Mouse (Mus musculus) thymus, postnatal 25 days (tissue): ENCODE measurements around the gene Dixdc1.

Experiments used
- DNase-seq: peaks from one replicate; pipeline ENCODE4 v3.0.0; 2022

Gene Dixdc1

DNA sequence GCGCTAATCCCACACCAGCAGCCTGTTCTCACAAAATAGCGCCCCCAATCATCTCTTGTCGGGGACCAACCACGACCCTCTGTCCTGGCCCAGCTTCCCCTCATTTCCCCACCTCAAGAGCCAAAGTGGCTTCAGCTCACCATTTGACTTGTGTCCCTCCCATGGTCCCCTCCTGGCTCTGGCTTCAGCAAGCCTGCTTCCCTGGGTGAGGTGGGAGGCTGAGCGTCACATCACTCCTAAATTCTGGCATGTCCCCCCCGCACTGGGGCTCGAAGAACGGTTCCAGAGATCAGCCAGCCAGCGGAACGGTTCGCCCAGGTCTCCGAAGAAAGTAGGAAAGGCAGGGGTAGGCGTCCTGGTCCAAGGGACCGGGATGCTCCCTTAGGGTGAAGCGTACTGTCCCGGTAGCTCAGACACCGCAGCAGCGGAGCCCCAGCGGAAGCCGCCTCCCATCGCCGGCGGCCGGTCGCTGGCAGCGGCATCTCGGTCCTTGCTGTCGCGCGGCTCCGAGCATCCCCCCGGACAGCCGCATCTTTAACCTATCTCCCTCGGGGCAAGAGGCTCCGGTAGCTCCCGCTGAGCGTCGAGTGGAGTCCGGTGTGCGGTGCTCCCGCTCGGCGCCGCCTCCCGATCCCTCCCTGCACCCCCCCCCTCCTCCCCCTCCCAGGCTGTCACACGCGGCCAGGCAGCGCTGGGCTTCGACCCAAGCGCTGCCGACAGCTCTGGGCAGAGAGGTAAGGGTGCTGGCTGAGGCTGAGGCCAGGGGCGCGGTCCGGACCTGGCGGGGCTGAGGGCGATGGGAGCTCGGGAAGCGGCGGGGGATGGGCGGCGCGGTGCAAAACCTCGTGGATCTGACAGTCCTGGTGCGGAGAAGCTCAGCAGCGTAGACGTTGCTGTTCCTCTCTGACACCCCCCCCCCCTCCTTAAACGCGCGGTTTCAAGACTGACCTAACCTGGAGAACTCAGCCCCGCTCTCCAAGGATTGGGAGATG lies 40.6 kb downstream of the Dixdc1 start:
- peak; percentile 29 for DNase-seq

DNA sequence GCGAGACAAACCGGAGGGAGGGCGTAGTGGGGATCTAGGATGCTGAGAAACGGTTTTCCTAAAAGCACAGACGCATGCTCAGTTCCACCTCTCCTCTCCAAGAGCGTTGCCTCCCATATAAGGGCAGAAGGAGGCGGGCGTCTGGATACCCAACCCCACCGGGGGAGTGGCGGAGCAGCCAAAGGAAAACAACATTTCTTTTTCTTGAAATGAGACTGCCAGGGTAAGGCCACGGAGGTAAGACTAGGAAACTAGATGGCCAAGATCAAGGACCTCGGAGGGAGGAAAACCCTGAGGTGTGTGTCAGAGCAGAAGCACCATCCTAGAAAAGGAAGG lies 41.6 kb downstream of the Dixdc1 start:
- peak; percentile 43 for DNase-seq

DNA sequence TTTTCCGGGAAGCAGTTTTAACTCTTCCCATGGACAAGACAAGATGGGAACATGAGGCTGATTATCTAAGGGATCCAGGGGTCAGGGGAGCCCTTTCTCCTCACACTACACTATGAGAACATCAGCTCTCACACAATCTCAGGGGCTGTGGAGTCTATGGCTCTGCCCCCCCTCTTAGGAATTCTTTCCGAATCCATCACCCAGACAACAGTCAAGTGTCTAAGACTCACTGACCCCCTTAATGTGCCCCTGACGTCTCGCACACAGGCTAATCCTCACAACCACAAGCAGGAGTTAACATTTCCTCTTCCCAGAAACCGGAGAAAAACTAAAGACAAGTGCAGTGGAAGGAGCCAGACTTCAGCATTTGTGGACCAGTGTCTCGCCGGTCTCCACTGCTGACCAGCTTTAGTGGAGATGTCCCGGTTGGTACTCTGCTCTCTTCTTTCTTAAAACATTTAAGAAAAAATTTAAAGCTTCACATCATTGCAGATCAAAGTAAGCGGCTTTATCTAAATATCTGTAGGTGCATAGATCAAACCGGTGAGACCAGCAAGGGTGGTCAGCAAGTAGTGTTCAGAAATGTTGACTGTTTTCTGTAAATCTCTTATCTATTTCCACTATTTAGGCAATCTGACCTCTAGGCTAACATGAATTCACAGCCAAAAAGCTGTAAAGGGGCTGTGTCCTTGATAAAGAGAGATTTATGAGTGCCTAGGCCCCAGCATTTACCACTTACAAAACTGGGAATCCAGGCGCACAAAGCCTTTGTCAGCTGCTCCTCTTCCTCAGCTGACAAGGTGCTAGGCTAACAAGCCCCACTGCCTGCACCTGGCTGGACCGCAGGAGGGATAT lies 42.2 kb downstream of the Dixdc1 start:
- no peak for DNase-seq

DNA sequence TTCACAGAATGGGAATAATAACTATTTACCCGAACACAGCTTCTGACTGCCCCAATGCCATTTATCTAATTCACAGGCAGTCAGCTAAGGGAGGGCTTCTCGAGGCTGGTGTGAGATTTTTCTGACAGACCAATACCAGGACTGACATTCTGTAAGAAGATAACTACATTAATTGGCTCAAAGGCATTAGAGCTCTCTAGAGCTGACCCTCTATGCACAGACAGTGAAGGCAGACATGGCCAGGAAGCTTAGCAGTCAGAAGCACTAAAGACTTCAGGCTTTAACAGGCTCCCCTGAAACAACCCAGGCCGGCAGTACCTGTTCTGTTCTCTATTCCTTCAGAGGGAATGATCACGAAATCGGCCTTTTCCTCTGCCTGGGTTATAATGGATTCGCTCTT lies 44.2 kb downstream of the Dixdc1 start:
- DNase-seq, result no peak

DNA sequence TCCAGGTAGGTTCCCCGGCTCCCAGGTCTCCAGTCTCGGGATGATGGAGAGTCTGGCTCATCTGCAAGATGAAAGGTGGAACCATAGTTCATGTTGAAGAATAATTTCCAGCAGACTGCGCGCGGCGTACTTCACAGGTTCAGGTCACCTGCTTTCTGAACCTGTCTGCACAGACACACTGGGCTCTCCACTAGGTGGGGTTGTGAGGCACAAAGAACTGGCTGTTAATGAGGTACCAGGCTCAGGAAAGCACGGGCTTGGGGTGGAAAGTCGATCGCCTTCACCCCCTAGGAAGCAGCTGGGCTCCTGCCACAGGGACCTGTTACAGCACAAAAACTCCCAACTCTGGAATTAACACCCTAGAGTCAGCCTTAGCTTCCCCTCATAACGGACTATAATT lies 45.7 kb downstream of the Dixdc1 start:
- peak; percentile 60 for DNase-seq

DNA sequence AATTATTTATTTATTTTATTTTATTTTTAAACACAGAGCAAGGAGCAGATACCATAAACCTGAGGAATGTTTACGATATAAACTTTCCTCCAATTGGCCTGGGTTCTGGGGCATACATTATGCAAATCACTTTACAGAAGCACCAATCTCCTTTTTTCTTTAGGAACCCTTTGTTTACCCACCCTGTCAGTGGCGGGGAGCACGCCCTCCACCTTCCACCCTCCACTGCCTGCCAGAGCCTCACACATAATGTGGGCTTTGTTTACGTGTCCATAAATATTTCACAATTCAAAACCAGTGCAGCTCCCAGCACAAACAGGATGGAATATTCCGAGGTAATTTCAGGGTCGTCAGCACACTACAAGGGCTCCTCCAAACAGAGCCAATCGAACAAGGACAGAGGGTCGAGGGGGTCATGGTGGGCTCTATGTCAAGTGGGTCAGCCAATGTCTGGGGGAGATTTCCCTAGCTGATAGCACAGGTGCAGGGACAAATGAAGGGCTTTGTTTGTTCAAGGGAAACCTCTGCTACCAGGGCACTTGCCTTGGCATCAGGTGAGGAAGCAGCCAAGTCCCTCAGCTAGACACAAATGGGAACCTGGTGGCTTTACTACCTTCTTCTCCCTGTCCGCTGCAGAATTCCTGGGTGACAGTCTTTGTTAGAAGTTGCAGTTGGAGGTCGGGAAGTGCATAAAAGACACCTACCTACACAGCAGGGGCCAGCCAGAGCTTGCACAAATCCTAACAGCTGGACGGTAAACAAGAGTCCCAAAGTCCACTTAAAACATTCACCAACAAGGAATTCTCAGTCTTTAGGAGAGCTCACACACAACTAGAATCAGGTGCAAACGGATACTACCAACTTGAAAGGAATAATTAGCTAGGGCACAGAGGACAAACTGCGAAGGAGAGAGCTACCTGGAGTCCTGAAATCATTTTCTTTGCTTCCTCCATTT lies 46.4 kb downstream of the Dixdc1 start:
- no peak for DNase-seq

DNA sequence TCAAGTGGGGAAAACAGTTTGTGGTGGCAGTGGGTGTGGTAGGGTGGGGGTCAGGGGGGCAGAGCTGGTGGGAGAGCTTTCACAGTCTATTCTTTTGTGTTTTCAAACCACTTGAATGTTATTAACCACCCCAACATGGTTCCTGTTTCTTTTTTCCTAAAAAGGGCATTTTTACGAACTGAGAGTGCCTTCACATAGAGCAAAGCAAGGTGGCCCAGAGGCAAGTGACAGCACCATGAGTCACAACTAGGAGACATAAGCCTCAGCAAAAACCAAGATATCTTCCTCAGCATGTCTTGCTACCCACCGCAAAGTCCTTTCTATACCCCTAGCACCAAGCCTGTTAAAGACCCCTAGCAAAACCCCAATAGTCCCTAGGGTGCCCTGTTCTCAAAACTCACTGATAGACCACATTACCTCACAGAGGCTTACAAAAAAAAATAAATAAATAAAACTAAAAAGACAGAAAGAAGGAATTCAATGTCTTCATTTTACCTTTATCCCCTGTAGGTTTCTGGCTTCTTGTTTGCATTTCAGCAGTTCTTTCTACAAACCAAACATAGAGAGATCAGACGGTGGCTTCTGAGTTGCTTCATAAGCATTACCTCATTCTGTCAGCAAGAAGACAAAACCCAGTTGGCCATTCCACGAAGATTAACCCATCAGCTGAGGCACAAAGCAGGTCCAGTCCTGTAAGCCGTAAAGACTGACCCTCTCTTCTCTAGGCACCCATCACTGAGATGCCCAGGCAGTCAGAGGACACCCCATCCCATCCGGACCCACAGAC lies 52.3 kb downstream of the Dixdc1 start:
- DNase-seq, result no peak

DNA sequence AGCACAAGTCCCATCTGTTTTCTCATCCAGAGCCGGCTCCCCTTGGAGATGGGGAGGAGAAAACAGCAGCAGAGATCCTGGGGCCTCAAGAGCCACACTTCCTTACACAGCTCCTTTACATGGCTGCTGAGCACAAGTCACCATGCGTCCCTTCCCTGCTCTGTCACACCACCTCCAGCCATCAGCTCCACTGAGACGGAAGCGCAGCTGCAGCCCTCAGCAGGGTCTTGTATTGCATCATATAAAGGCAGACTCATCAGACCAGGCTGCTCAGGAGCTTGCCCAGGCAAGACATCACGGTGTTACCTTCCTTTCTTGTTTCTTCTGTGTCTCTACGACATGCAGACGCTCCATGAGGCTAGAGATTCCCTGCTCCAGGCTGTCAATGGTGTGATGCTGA lies 57.6 kb downstream of the Dixdc1 start:
- no peak for DNase-seq

DNA sequence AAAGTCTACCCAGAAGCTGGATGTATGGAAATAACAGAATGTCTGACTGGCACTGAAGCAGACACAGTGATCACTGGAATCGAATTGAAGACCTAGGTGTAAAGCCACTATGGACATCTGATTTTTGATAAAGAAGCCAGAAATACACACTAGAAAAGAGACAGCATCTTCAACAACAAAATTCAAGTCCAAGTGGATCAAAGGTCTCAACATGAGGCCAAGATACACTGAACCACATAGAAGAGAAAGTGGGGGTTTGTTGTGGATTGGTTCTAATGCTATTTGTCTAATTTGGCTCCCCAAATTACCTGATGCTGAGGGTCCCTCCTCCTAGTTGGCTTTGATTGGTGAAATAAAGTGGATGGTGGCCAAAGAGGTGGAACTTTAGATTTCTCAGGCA lies 59.9 kb downstream of the Dixdc1 start:
- DNase-seq, result no peak

DNA sequence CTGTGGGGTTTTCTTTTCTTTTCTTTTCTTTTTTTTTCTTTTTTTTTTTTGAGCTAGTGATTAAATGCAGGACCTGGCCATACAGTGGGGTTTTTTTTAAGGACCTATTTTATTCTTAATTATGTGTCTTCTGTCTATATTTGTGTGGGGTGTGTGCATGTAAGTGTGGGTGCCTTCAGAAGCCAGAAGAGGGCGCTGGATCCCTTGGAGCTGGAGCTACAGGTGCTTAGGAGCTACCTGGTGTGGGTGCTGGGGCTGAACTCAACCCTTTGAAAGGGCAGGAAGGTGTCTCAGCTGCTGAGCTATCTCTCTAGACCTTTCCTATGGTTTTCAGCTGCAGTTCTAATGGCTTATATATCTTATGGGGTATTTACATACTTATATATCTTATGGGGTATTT lies 64.5 kb downstream of the Dixdc1 start:
- no peak for DNase-seq

DNA sequence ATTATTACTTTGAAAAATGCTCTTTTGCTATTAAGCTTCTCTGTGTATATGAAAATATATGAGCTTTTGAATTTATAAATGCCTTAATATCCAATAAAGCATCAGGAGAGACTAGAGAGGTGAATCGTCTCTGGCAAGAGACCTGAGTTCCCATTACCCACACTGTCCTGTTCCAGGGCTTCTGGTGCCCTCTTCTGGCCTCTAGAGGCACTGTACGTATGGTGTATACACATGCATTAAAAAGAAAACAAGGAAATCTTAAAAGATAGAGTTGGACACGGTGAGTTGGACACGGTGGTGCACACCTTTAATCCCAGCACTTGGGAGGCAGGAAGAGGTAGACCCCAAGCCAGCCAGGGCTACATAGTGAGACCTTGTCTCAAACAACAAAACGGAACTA lies 68.6 kb downstream of the Dixdc1 start:
- DNase-seq, result peak; percentile 71

DNA sequence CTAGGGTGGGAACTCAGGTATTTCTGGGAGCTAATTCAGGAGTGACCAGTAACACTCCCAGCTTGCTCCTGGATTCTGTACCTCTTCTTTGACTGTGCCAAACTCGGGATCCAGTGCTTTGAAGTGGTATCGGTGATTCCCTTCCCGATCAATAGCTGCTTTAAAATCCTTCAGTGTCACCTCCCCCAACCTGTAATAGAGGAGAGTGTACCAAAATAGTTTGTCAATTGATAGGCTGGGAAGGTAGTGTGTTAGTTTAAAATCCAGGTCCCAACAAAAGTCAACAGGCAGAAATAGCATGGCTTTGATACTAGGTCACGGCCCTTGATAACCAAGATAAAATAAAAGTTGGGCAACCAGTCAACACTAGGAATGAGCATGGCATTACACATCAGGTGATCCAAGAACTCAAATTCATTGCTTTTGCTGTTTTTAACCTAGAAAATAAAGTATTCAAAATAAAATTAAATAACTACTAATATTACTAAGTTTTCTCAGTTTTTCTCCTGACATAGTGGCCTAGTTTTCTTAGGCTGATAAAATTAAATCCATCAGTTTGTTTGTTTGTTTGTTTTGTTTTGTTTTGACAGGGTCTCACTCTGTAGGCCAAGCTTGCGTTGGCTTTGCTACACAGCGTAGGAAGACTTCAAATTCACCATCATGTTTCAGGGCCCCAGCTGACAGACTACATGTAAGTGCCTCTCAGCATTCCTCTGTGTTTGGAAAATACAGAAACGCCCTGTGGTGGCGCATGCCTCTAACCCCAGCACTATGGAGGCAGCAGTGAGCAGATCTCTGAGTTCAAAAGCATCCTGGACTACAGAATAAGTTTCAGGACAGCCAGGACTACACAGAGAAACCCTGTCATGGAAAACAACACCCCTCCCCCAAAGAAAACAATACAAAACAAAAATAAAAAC lies 71.5 kb downstream of the Dixdc1 start:
- no peak for DNase-seq

DNA sequence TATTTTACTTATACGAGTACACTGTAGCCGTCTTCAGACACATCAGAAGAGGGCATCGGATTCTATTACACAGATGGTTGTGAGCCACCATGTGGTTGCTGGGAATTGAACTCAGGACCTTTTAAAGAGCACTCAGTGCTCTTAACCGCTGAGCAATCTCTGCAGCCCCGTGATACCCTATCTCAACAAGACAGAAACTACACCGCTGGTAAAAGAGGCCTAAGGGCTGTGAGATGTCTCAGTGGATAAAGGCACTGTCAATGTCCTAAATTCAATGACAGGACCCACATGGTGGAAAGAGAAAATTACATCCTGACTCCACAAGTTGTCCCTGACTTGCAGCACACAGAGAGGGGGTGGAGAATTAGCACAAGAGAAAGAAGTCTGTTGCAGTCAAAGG lies 72.9 kb downstream of the Dixdc1 start:
- no peak for DNase-seq

DNA sequence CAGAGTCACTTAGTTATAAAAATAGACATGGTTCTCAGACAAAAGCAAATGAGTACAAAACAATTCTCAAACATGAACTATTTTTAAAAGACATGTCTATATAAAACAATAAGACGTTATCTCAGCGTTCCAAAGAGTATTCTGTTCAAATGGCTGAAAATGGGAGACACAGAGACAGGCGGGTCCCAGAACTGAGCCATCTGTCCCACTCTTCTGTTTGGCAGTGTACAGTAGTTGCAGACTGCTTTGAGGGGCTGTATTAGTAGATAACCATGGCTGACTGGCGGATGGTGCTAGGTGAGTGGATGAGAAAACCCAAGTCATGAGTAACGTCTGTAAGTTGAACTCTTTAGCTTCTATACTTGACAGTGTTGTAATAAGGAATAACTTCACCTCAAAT lies 74.5 kb downstream of the Dixdc1 start:
- DNase-seq, result no peak

DNA sequence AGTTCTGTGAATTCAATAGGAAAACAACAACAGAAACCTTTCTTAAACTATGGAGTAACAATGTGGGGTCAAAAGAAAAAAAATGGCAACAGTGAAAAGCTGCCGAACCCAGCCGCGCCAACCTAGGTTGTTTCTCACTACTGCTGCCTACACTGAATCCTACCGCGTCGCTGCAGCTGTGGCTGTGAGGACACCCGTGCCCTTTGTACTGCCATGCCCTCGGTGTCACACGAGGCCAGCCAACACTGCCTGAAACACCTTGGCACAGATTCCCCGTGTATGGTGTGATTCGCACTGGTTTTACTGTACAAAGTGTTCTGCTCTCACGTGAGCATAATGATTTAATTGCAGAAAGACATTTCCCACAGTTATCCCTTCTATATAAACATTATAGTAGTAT lies 78.9 kb downstream of the Dixdc1 start:
- peak; percentile 50 for DNase-seq

DNA sequence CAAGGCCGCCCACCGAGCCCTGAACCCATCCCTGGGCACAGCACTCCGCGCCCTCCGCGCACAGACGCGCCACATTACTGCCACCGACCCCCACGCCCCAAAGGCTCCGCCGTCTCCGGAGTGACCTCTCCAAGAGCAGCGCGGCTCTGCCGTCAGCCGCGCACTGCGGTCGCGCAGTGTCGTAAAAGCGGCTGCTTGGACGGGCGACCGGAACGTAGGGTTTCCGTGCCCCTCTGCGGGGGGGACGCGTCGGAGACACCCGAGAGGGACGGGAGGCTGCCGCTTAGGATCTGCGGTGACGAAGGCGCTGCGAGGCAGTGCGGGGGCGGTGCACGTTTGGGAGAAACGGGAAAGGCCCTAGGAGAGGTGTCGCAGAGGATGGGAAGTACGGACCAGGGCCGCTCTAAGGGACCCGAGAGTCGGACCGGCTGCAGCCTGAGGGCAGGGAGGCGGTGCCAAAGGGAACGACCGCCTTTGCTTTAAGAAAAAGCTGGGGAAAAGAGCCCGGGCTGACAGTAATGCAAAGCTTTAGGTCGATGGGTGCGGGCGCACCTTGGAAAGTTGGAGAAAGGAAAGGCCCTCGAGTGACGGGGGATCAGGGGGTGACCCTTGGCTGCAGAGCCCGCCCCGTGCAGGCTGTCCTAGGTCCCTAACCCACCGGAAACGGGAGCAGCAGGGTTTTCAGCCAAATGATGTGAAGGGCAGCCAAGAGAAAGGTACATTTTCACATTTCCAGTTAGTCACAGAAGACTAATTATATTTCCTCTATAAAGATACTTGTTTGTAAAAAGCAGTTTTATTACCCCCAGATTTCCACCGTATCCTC lies 79.7 kb downstream of the Dixdc1 start, which contains the start of gene Dlat:
Gene Dlat (minus strand): TSS at position 389 of the 826 bp plus-strand sequence.
- peak; percentile 84 for DNase-seq

DNA sequence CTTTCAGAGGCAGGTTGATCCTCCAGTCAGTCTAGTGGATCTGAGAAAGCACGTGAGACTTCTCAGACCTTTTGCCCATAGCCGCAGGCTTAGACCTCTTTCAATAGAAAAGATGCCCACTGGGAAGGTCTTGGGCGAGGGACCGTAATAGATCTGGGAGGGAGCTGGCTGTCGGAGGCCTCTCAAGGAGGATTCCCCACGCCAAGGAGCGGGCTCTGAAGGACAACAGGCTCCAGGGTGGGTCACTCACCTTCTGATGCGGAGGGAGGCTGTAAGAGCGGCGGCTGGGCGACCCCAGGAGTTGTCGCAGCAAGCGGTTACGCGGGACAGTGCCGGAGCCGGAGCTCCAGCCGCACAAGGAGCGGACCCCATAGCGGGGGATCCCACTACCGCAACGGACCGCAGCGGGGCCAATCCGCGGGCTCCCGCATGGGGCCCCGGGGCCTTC lies 80.4 kb downstream of the Dixdc1 start:
- no peak for DNase-seq

DNA sequence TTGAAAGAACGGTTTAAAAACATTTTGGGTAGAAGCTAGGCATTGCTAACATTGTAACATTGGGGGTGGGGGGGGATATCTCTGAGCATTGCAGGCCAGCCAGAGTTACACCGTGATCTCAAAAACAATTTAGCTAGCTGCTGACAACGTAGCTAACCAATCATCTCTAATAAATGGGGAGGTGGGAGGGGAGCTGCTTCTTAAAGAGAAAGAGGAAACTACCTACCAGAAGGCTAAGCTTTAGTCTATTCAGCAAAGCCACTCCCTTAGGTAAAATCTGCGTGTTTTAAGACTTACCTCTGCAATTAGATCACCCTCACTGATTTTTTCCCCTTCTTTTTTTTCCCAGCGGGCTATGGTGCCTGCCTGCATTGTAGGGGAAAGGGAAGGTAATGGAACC lies 80.9 kb downstream of the Dixdc1 start:
- no peak for DNase-seq

DNA sequence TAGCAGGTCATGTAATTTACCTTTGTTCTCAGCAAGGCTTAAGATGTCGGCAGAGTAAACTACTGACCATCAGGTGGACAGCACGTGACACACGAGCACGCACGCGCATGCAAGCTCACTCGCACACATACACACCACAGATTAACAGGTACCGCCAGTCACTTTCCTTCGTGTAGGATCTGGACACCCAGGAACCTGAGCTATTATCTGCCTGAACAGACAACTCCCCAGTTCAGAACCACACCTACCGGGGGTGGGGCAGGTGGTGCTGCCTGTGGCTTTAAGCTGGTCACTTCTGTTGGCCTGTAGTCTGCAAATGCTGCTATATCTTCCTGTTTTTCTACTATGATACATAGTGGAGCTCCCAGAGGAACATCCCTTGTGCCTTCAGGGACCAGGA lies 88.8 kb downstream of the Dixdc1 start:
- DNase-seq, result no peak
